Mouse (Mus musculus): ENCODE measurements around the gene Exosc5. TPM values are rescaled to one million over a fixed set of nuclear protein-coding genes. Genes with fewer than 3 reads are reported as not detected.

Exosc5 gene
- polyA plus RNA-seq, 1 experiment: 64.7 TPM

GRCm38 (mm10) chr7:25617376-25618160, 41.4 kb upstream of the Exosc5 start:
- WGBS: 76% methylated on average over 10 of the region's 10 CpGs
- Histone ChIP-seq H3K4me3 (ENCODE audit: low read depth, low read length) (no peak overlapping the region), H3K27ac (ENCODE audit: insufficient read depth, low read depth, low read length) (no peak overlapping the region), H3K36me3 (ENCODE audit: control insufficient read depth, insufficient read depth, low read length) (peaks cover 18% of the 10 kb centered on the region), H3K27me3 (ENCODE audit: control insufficient read depth, insufficient read depth, low read length) (no peaks in the 10 kb centered on the region), H3K4me1 (ENCODE audit: control insufficient read depth, insufficient read depth, insufficient read length, low read length) (peaks cover 23% of the 10 kb centered on the region)
- TF ChIP-seq CTCF (IDR thresholded peaks at IDR 0.05; ENCODE audit: extremely low read depth, insufficient read length, insufficient replicate concordance, low read depth, low read length) (no peak), POLR2A (IDR thresholded peaks at IDR 0.05; ENCODE audit: low read depth, low read length) (no peak)

- Histone ChIP-seq H3K27me3 (ENCODE audit: control insufficient read depth, insufficient read depth, low read length) (no peaks in the 10 kb centered on the region), H3K4me3 (ENCODE audit: low read depth, low read length) (peak within 1 kb of the TSS; percentile 83), H3K4me1 (ENCODE audit: control insufficient read depth, insufficient read depth, insufficient read length, low read length) (peaks cover 23% of the 10 kb centered on the region), H3K27ac (ENCODE audit: insufficient read depth, low read depth, low read length) (peak within 1 kb of the TSS; percentile 56), H3K36me3 (ENCODE audit: control insufficient read depth, insufficient read depth, low read length) (peaks cover 24% of the 10 kb centered on the region)
- WGBS: 1% methylated on average over 53 of the region's 53 CpGs
- TF ChIP-seq POLR2A (IDR thresholded peaks at IDR 0.05; ENCODE audit: low read depth, low read length): peak; percentile 66; the same call in 1 of the 2 replicates
- TF ChIP-seq CTCF (IDR thresholded peaks at IDR 0.05; ENCODE audit: extremely low read depth, insufficient read length, insufficient replicate concordance, low read depth, low read length): no peak
These were observed 39.9 kb upstream of the Exosc5 start, which contains the start of gene Dmac2 for GRCm38 (mm10) chr7:25618865-25619721. Gene Dmac2, plus strand, starts transcription at chr7:25619414.

- H3K27me3 ChIP-seq (ENCODE audit: control insufficient read depth, insufficient read depth, low read length): no peaks in the 10 kb centered on the region
- WGBS: 11% methylated on average over 5 of the region's 5 CpGs
- H3K4me3 ChIP-seq (ENCODE audit: low read depth, low read length): peak overlapping the region; percentile 83
- peaks cover 23% of the 10 kb centered on the region for H3K4me1 ChIP-seq (ENCODE audit: control insufficient read depth, insufficient read depth, insufficient read length, low read length)
- H3K36me3 ChIP-seq (ENCODE audit: control insufficient read depth, insufficient read depth, low read length): peaks cover 30% of the 10 kb centered on the region
- TF ChIP-seq POLR2A (IDR thresholded peaks at IDR 0.05; ENCODE audit: low read depth, low read length) (no peak), CTCF (IDR thresholded peaks at IDR 0.05; ENCODE audit: extremely low read depth, insufficient read length, insufficient replicate concordance, low read depth, low read length) (no peak)
- peak overlapping the region; percentile 56; the same call in 1 of the 2 replicates for H3K27ac ChIP-seq (ENCODE audit: insufficient read depth, low read depth, low read length)
These were observed 39.3 kb upstream of the Exosc5 start for GRCm38 (mm10) chr7:25619722-25619991.

- 94% methylated on average over 5 of the region's 5 CpGs for WGBS
- H3K4me3 ChIP-seq (ENCODE audit: low read depth, low read length): no peak overlapping the region
These were observed 38.9 kb upstream of the Exosc5 start for GRCm38 (mm10) chr7:25620101-25620500.

GRCm38 (mm10) chr7:25620751-25621150, 38.2 kb upstream of the Exosc5 start:
- H3K4me1 ChIP-seq (ENCODE audit: control insufficient read depth, insufficient read depth, insufficient read length, low read length): peaks cover 23% of the 10 kb centered on the region
- no peak overlapping the region for H3K27ac ChIP-seq (ENCODE audit: insufficient read depth, low read depth, low read length)
- H3K4me3 ChIP-seq (ENCODE audit: low read depth, low read length): no peak overlapping the region
- H3K27me3 ChIP-seq (ENCODE audit: control insufficient read depth, insufficient read depth, low read length): no peaks in the 10 kb centered on the region
- TF ChIP-seq CTCF (IDR thresholded peaks at IDR 0.05; ENCODE audit: extremely low read depth, insufficient read length, insufficient replicate concordance, low read depth, low read length) (no peak), POLR2A (IDR thresholded peaks at IDR 0.05; ENCODE audit: low read depth, low read length) (no peak)
- peaks cover 40% of the 10 kb centered on the region for H3K36me3 ChIP-seq (ENCODE audit: control insufficient read depth, insufficient read depth, low read length)
- 90% methylated on average over 11 of the region's 11 CpGs for WGBS

More at GRCm38 (mm10) chr7:25620101-25620500, 38.9 kb upstream of the Exosc5 start:
- TF ChIP-seq POLR2A (IDR thresholded peaks at IDR 0.05; ENCODE audit: low read depth, low read length) (no peak), CTCF (IDR thresholded peaks at IDR 0.05; ENCODE audit: extremely low read depth, insufficient read length, insufficient replicate concordance, low read depth, low read length) (no peak)
- Histone ChIP-seq H3K27me3 (ENCODE audit: control insufficient read depth, insufficient read depth, low read length) (no peaks in the 10 kb centered on the region), H3K27ac (ENCODE audit: insufficient read depth, low read depth, low read length) (no peak overlapping the region), H3K36me3 (ENCODE audit: control insufficient read depth, insufficient read depth, low read length) (peaks cover 35% of the 10 kb centered on the region), H3K4me1 (ENCODE audit: control insufficient read depth, insufficient read depth, insufficient read length, low read length) (peaks cover 23% of the 10 kb centered on the region)

- 96% methylated on average over 11 of the region's 11 CpGs for WGBS
- H3K4me1 ChIP-seq (ENCODE audit: control insufficient read depth, insufficient read depth, insufficient read length, low read length): peaks cover 15% of the 10 kb centered on the region
- peaks cover 40% of the 10 kb centered on the region for H3K36me3 ChIP-seq (ENCODE audit: control insufficient read depth, insufficient read depth, low read length)
- H3K27me3 ChIP-seq (ENCODE audit: control insufficient read depth, insufficient read depth, low read length): no peaks in the 10 kb centered on the region
- no peak for TF ChIP-seq POLR2A (IDR thresholded peaks at IDR 0.05; ENCODE audit: low read depth, low read length)
- TF ChIP-seq CTCF (IDR thresholded peaks at IDR 0.05; ENCODE audit: extremely low read depth, insufficient read length, insufficient replicate concordance, low read depth, low read length): no peak
- H3K4me3 ChIP-seq (ENCODE audit: low read depth, low read length): no peak overlapping the region
- H3K27ac ChIP-seq (ENCODE audit: insufficient read depth, low read depth, low read length): no peak overlapping the region
These were observed 35.0 kb upstream of the Exosc5 start for GRCm38 (mm10) chr7:25623857-25624370.

GRCm38 (mm10) chr7:25624851-25625250, 34.1 kb upstream of the Exosc5 start:
- 81% methylated on average over 5 of the region's 5 CpGs for WGBS
- peaks cover 15% of the 10 kb centered on the region for H3K4me1 ChIP-seq (ENCODE audit: control insufficient read depth, insufficient read depth, insufficient read length, low read length)
- no peaks in the 10 kb centered on the region for H3K27me3 ChIP-seq (ENCODE audit: control insufficient read depth, insufficient read depth, low read length)
- H3K36me3 ChIP-seq (ENCODE audit: control insufficient read depth, insufficient read depth, low read length): peaks cover 42% of the 10 kb centered on the region
- no peak overlapping the region for H3K27ac ChIP-seq (ENCODE audit: insufficient read depth, low read depth, low read length)
- H3K4me3 ChIP-seq (ENCODE audit: low read depth, low read length): no peak overlapping the region
- TF ChIP-seq CTCF (IDR thresholded peaks at IDR 0.05; ENCODE audit: extremely low read depth, insufficient read length, insufficient replicate concordance, low read depth, low read length): no peak
- no peak for TF ChIP-seq POLR2A (IDR thresholded peaks at IDR 0.05; ENCODE audit: low read depth, low read length)
